Mouse (Mus musculus) lung, embryonic 15.5 days (tissue): ENCODE data around the gene Spata1. TPM values are rescaled to one million over a fixed set of nuclear protein-coding genes. Genes with fewer than 3 reads are reported as not detected.
A peak's percentile ranks its signal among the peaks of the same experiment; 100 is the strongest.

Experiments used
- ATAC-seq: fragments of 200-750 bp; cut with Nextera tagmentation; 2 replicates; pipeline ENCODE4 v1.8.0; 2017; ENCODE audit warnings: moderate number of reproducible peaks, borderline replicate concordance; ENCODE audit not compliant: low FRiP score, low TSS enrichment; ENCODE audit errors: extremely low read depth
- H3K27ac ChIP-seq: fragments of 300-500 bp; sonication (generic); 2 replicates; pipeline ENCODE4 v1.5.1; 2015; ENCODE audit warnings: moderate library complexity, mild to moderate bottlenecking, inconsistent platforms
- H3K27me3 ChIP-seq: fragments of 300-500 bp; sonication (generic); 2 replicates; pipeline ENCODE4 v1.6.1; 2015; ENCODE audit warnings: inconsistent platforms
- H3K36me3 ChIP-seq: fragments of 300-500 bp; sonication (generic); 2 replicates; pipeline ENCODE4 v1.6.1; 2015; ENCODE audit warnings: inconsistent platforms
- H3K4me1 ChIP-seq: fragments of 300-500 bp; sonication (generic); 2 replicates; pipeline ENCODE4 v1.6.1; 2015; ENCODE audit warnings: inconsistent platforms
- H3K4me2 ChIP-seq: fragments of 300-500 bp; sonication (generic); 2 replicates; pipeline ENCODE4 v1.6.1; 2015; ENCODE audit warnings: inconsistent platforms, mild to moderate bottlenecking, moderate library complexity
- H3K4me3 ChIP-seq: fragments of 300-500 bp; sonication (generic); 2 replicates; pipeline ENCODE4 v1.5.1; 2015; ENCODE audit warnings: mild to moderate bottlenecking, inconsistent platforms
- H3K9ac ChIP-seq: fragments of 300-500 bp; sonication (generic); 2 replicates; pipeline ENCODE4 v1.6.1; 2015; ENCODE audit warnings: inconsistent platforms
- H3K9me3 ChIP-seq: fragments of 300-500 bp; sonication (generic); 2 replicates; pipeline ENCODE4 v1.6.1; 2016; ENCODE audit warnings: inconsistent platforms
- WGBS: fragments of 180-500 bp; shearing (Covaris S2); methylation state at CpG from one replicate; pipeline ENCODE4 v1.1.7; 2015; 5-methylcytosine and 5-hydroxymethylcytosine counted together
- polyA plus RNA-seq: library from polyadenylated mRNA; unstranded; fragments of >200 nt; fragmentation: Nextera tagmentation; extraction: Ambion mirVana; gene quantifications from 2 replicates; pipeline ENCODE4 v1.2.1, GENCODE M21; 2015

Gene Spata1
- polyA plus RNA-seq, 1 experiment from 2014 or later = 4.7 TPM

GRCm38 (mm10) chr3:146500003-146500809, 653 bp upstream of the Spata1 start:
- WGBS = under 1% methylated on average over 56 of the region's 57 CpGs
- H3K27me3 ChIP-seq = no peaks in the 10 kb centered on the region
- peak overlapping the region; percentile 97 for H3K27ac ChIP-seq
- H3K4me1 ChIP-seq = peaks cover 24% of the 10 kb centered on the region
- peaks cover 14% of the 10 kb centered on the region for H3K36me3 ChIP-seq
- peak overlapping the region; percentile 80 for H3K9ac ChIP-seq
- H3K4me2 ChIP-seq = peak overlapping the region; percentile 70
- H3K4me3 ChIP-seq = peak overlapping the region; percentile 84
- H3K9me3 ChIP-seq = no peaks in the 10 kb centered on the region
- ATAC-seq = peak; percentile 73

- 2% methylated on average over 13 of the region's 13 CpGs for whole genome bisulfite sequencing
- H3K9me3 ChIP-seq = no peaks in the 10 kb centered on the region
- H3K27me3 ChIP-seq = no peaks in the 10 kb centered on the region
- peak overlapping the region; percentile 74 for H3K9ac ChIP-seq
- peak overlapping the region; percentile 55 for H3K4me2 ChIP-seq
- H3K4me3 ChIP-seq = peak overlapping the region; percentile 84
- no peak for ATAC-seq
- H3K4me1 ChIP-seq = peaks cover 24% of the 10 kb centered on the region
- H3K36me3 ChIP-seq = peaks cover 10% of the 10 kb centered on the region
- H3K27ac ChIP-seq = peak overlapping the region; percentile 97
Observed at GRCm38 (mm10) chr3:146498989-146499388, 564 bp downstream of the Spata1 start.

- no peak overlapping the region for H3K4me3 ChIP-seq
- no peak overlapping the region for H3K27ac ChIP-seq
- peaks cover 5% of the 10 kb centered on the region; the same call in 1 of the 2 replicates for H3K4me1 ChIP-seq
- H3K27me3 ChIP-seq = no peaks in the 10 kb centered on the region
- H3K9me3 ChIP-seq = no peaks in the 10 kb centered on the region
- 89% methylated on average over 8 of the region's 8 CpGs for WGBS
- no peak overlapping the region for H3K4me2 ChIP-seq
- ATAC-seq = no peak
- no peak overlapping the region for H3K9ac ChIP-seq
- no peaks in the 10 kb centered on the region for H3K36me3 ChIP-seq
Observed at GRCm38 (mm10) chr3:146494941-146495340, 4.6 kb downstream of the Spata1 start.

DNA sequence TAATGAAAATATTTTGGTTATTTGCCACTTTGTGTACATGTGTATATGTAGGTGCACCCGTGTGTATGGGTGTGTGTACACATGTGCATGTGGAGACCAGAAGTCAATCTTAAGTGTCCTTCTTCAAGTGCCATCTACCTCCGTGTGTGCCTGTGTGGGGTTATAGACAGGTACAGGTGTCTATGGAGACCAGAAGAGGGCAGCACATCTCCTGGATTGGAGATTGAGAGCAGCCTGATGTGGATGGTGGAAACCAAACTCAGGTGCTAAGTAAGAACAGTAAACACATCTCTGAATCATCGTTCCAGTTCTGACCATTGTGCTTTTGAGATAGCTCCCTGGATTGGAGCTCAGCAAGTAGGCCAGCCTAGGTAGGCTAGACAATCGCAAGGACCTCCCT, 13.1 kb downstream of the Spata1 start:
- H3K27me3 ChIP-seq = no peaks in the 10 kb centered on the region
- 76% methylated on average over 4 of the region's 4 CpGs for WGBS
- no peak overlapping the region for H3K4me3 ChIP-seq

GRCm38 (mm10) chr3:146482044-146482443, 17.5 kb downstream of the Spata1 start:
- H3K27me3 ChIP-seq = no peaks in the 10 kb centered on the region
- no peak for ATAC-seq
- H3K36me3 ChIP-seq = no peaks in the 10 kb centered on the region
- WGBS = 51% methylated on average over 2 of the region's 2 CpGs
- H3K27ac ChIP-seq = no peak overlapping the region
- H3K4me3 ChIP-seq = no peak overlapping the region
- no peak overlapping the region for H3K4me2 ChIP-seq
- no peaks in the 10 kb centered on the region for H3K4me1 ChIP-seq
- no peak overlapping the region for H3K9ac ChIP-seq
- no peaks in the 10 kb centered on the region for H3K9me3 ChIP-seq

More for the DNA sequence above, 13.1 kb downstream of the Spata1 start:
- Histone ChIP-seq H3K4me2 (no peak overlapping the region), H3K36me3 (no peaks in the 10 kb centered on the region), H3K9ac (no peak overlapping the region), H3K27ac (no peak overlapping the region), H3K4me1 (no peaks in the 10 kb centered on the region), H3K9me3 (no peaks in the 10 kb centered on the region)
- no peak for ATAC-seq

- no peaks in the 10 kb centered on the region for H3K9me3 ChIP-seq
- no peak overlapping the region for H3K9ac ChIP-seq
Observed at GRCm38 (mm10) chr3:146474428-146474827, 25.1 kb downstream of the Spata1 start.

DNA sequence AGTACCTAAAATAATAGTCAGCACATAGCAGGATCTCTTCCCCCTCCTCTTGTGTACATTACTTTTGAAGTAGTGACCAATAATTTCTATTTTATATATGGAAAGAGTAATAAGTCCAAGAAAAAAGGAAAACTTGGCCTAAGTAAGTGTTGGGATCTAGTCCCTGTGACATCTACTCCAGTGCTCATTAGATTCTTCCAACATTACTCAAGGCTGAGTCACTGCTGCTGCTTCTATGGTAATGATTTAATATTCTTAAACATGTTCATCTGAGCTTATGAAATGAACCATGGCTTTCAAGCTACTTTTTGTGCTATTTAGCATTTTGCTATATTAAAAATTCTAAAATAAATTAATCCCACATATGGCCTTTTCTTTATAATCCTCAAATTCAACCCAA, 25.8 kb downstream of the Spata1 start:
- ATAC-seq = no peak
- H3K9ac ChIP-seq = no peak overlapping the region

More at GRCm38 (mm10) chr3:146474428-146474827, 25.1 kb downstream of the Spata1 start:
- no peak for ATAC-seq
- Histone ChIP-seq H3K36me3 (no peaks in the 10 kb centered on the region), H3K27ac (no peak overlapping the region), H3K4me1 (no peaks in the 10 kb centered on the region), H3K27me3 (no peaks in the 10 kb centered on the region), H3K4me2 (no peak overlapping the region), H3K4me3 (no peak overlapping the region)
- 95% methylated on average over 3 of the region's 3 CpGs for WGBS

GRCm38 (mm10) chr3:146472657-146473056, 26.9 kb downstream of the Spata1 start:
- H3K27ac ChIP-seq = no peak overlapping the region
- no peaks in the 10 kb centered on the region for H3K27me3 ChIP-seq
- no peak overlapping the region for H3K4me2 ChIP-seq
- no peaks in the 10 kb centered on the region for H3K9me3 ChIP-seq
- 62% methylated on average over 4 of the region's 4 CpGs for WGBS
- no peaks in the 10 kb centered on the region for H3K36me3 ChIP-seq
- H3K4me3 ChIP-seq = no peak overlapping the region
- ATAC-seq = no peak
- H3K4me1 ChIP-seq = no peaks in the 10 kb centered on the region
- H3K9ac ChIP-seq = no peak overlapping the region

More for the DNA sequence above, 25.8 kb downstream of the Spata1 start:
- H3K4me1 ChIP-seq = no peaks in the 10 kb centered on the region
- no peak overlapping the region for H3K4me2 ChIP-seq
- H3K27ac ChIP-seq = no peak overlapping the region
- H3K4me3 ChIP-seq = no peak overlapping the region
- no peaks in the 10 kb centered on the region for H3K9me3 ChIP-seq
- no peaks in the 10 kb centered on the region for H3K27me3 ChIP-seq
- no peaks in the 10 kb centered on the region for H3K36me3 ChIP-seq

GRCm38 (mm10) chr3:146469226-146469625, 30.3 kb downstream of the Spata1 start:
- Histone ChIP-seq H3K9me3 (no peaks in the 10 kb centered on the region), H3K27ac (no peak overlapping the region), H3K36me3 (no peaks in the 10 kb centered on the region), H3K4me3 (no peak overlapping the region), H3K4me1 (no peaks in the 10 kb centered on the region), H3K9ac (no peak overlapping the region), H3K4me2 (no peak overlapping the region), H3K27me3 (no peaks in the 10 kb centered on the region)
- WGBS = 67% methylated on average over 2 of the region's 2 CpGs
- ATAC-seq = no peak

GRCm38 (mm10) chr3:146462939-146463338, 36.6 kb downstream of the Spata1 start:
- 47% methylated on average over 2 of the region's 2 CpGs for WGBS
- Histone ChIP-seq H3K4me2 (no peak overlapping the region), H3K27me3 (no peaks in the 10 kb centered on the region), H3K9ac (no peak overlapping the region), H3K9me3 (no peaks in the 10 kb centered on the region), H3K36me3 (no peaks in the 10 kb centered on the region), H3K27ac (no peak overlapping the region), H3K4me1 (no peaks in the 10 kb centered on the region), H3K4me3 (no peak overlapping the region)
- ATAC-seq = no peak

DNA sequence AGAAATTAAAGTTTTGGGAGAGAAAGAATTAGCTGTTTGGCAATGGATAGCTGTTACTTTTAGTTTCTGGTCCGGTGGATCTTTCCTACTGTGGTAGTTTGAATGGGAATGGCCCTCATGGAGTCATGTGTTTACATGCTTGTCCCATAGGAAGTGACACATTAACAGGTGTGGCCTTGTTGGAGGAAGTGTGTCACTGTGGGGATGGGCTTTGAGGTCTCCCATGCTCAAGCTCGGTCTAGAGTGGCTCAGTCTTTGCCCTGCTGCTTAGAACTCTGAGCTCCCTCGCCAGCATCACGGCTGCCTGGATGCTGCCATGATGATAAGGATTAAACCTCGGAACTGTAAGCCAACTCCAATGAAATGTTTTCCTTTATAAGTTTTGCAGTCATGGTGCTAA, 48.2 kb downstream of the Spata1 start:
- 85% methylated on average over 5 of the region's 5 CpGs for WGBS
- ATAC-seq = no peak
- H3K27ac ChIP-seq = no peak overlapping the region

DNA sequence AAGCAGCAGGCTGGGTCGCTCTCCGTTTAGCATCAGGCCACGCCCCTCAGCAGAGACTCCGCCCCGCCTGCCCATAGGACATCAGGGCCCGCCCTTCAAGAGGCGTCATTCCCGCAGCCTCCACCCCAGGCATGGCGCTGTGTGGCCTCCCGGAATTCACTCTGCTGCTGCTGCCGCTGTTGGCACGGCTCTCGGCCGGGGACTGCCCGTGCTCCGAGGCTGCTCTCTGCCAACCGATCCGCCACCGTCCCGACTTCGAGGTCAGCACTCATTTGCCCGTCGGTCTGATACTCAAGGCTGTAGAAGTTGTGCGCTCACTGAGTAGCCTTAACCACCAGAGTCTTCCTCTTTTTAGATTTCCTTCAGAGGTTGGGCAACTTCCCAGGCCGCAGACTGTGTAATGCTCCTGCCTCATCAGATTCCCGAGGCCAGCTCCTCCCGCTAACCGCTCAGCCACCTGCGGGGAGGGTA, 49.1 kb downstream of the Spata1 start:
- Histone ChIP-seq H3K4me3 (peak overlapping the region; percentile 60), H3K9me3 (no peaks in the 10 kb centered on the region), H3K27ac (peak overlapping the region; percentile 93), H3K36me3 (peaks cover 5% of the 10 kb centered on the region; the same call in 1 of the 2 replicates), H3K27me3 (no peaks in the 10 kb centered on the region), H3K4me1 (peaks cover 14% of the 10 kb centered on the region), H3K9ac (peak overlapping the region; percentile 64), H3K4me2 (peak overlapping the region; percentile 69)
- WGBS = under 1% methylated on average over 29 of the region's 29 CpGs
- peak; percentile 100 for ATAC-seq

More for the DNA sequence above, 48.2 kb downstream of the Spata1 start:
- Histone ChIP-seq H3K4me1 (peaks cover 14% of the 10 kb centered on the region), H3K4me3 (no peak overlapping the region), H3K36me3 (peaks cover 8% of the 10 kb centered on the region; the same call in 1 of the 2 replicates), H3K27me3 (no peaks in the 10 kb centered on the region), H3K9me3 (no peaks in the 10 kb centered on the region), H3K9ac (no peak overlapping the region), H3K4me2 (peak overlapping the region; percentile 69; the same call in 1 of the 2 replicates)
